Mouse (Mus musculus) limb, embryonic 10.5 days (tissue): Measurements from ENCODE around the gene Tut4. TPM values are rescaled to one million over a fixed set of nuclear protein-coding genes. Genes with fewer than 3 reads are reported as not detected.

ENCODE experiments used
- DNase-seq: peaks from one replicate; pipeline ENCODE4 v3.0.0-alpha.2; 2017; ENCODE audit warnings: low spot score
- H3K27ac ChIP-seq: fragments of 300-500 bp; sonication (generic); 2 replicates; pipeline ENCODE4 v1.5.1; 2016; ENCODE audit warnings: mild to moderate bottlenecking
- H3K27me3 ChIP-seq: fragments of 300-500 bp; sonication (generic); 2 replicates; pipeline ENCODE4 v1.6.1; 2016; ENCODE audit warnings: low read depth, mild to moderate bottlenecking; ENCODE audit not compliant: poor library complexity, severe bottlenecking
- H3K36me3 ChIP-seq: fragments of 300-500 bp; sonication (generic); 2 replicates; pipeline ENCODE4 v1.6.1; 2016; ENCODE audit warnings: mild to moderate bottlenecking, moderate library complexity
- H3K4me1 ChIP-seq: fragments of 300-500 bp; sonication (generic); 2 replicates; pipeline ENCODE4 v1.6.1; 2016
- H3K4me3 ChIP-seq: fragments of 300-500 bp; sonication (generic); 2 replicates; pipeline ENCODE4 v1.5.1; 2016; ENCODE audit warnings: mild to moderate bottlenecking, moderate library complexity
- H3K9me3 ChIP-seq: fragments of 300-500 bp; sonication (generic); replicated peaks from 2 replicates; pipeline ENCODE4 v1.6.1; 2016; ENCODE audit warnings: mild to moderate bottlenecking
- WGBS: fragments of 180-500 bp; shearing (Covaris S2); methylation state at CpG from one replicate; pipeline ENCODE4 v1.1.7; 2016; 5-methylcytosine and 5-hydroxymethylcytosine counted together
- polyA plus RNA-seq: library from polyadenylated mRNA; unstranded; fragments of >200 nt; fragmentation: Nextera tagmentation; extraction: Ambion mirVana; gene quantifications from 2 replicates; pipeline ENCODE4 v1.2.1, GENCODE M21; 2016

The Tut4 gene
- polyA plus RNA-seq, 1 experiment from 2014 or later: 119 TPM

- H3K36me3 ChIP-seq: peaks cover 57% of the 10 kb centered on the region
- peak within 1 kb of the TSS; percentile 70 for H3K4me3 ChIP-seq
- H3K27ac ChIP-seq: peak within 1 kb of the TSS; percentile 87
- no peaks in the 10 kb centered on the region for H3K9me3 ChIP-seq
- H3K27me3 ChIP-seq: no peaks in the 10 kb centered on the region
- DNase-seq: peak; percentile 99
- WGBS: under 1% methylated on average over 64 of the region's 64 CpGs
- peaks cover 24% of the 10 kb centered on the region for H3K4me1 ChIP-seq
These were observed 119.9 kb downstream of the Tut4 start, which contains the start of the genes Prpf38a and Orc1 for GRCm38 (mm10) chr4:108578840-108579742. Gene Prpf38a, minus strand, starts transcription at chr4:108579336. Gene Orc1, plus strand, starts transcription at chr4:108579423.

- Histone ChIP-seq H3K4me1 (peaks cover 24% of the 10 kb centered on the region), H3K9me3 (no peaks in the 10 kb centered on the region), H3K36me3 (peaks cover 53% of the 10 kb centered on the region), H3K4me3 (peak overlapping the region; percentile 70), H3K27me3 (no peaks in the 10 kb centered on the region), H3K27ac (peak overlapping the region; percentile 87)
- DNase-seq: no peak
- WGBS: 1% methylated on average over 16 of the region's 16 CpGs
These were observed 120.7 kb downstream of the Tut4 start for GRCm38 (mm10) chr4:108579743-108580411.

- H3K27me3 ChIP-seq: no peaks in the 10 kb centered on the region
- no peak overlapping the region for H3K27ac ChIP-seq
- 94% methylated on average over 2 of the region's 2 CpGs for WGBS
- no peaks in the 10 kb centered on the region for H3K4me1 ChIP-seq
- H3K9me3 ChIP-seq: no peaks in the 10 kb centered on the region
- H3K4me3 ChIP-seq: no peak overlapping the region
- H3K36me3 ChIP-seq: peaks cover 89% of the 10 kb centered on the region
- DNase-seq: no peak
These were observed 134.2 kb downstream of the Tut4 start for GRCm38 (mm10) chr4:108593376-108593775.

GRCm38 (mm10) chr4:108595785-108596184, 136.6 kb downstream of the Tut4 start:
- H3K27ac ChIP-seq: no peak overlapping the region
- WGBS: 84% methylated on average over 1 of the region's 1 CpGs
- H3K36me3 ChIP-seq: peaks cover 89% of the 10 kb centered on the region
- H3K4me1 ChIP-seq: no peaks in the 10 kb centered on the region
- no peaks in the 10 kb centered on the region for H3K9me3 ChIP-seq
- no peak overlapping the region for H3K4me3 ChIP-seq
- H3K27me3 ChIP-seq: no peaks in the 10 kb centered on the region
- no peak for DNase-seq

GRCm38 (mm10) chr4:108598306-108598705, 139.1 kb downstream of the Tut4 start:
- no peak overlapping the region for H3K27ac ChIP-seq
- no peak for DNase-seq
- H3K4me3 ChIP-seq: no peak overlapping the region
- H3K9me3 ChIP-seq: no peaks in the 10 kb centered on the region
- no peaks in the 10 kb centered on the region for H3K27me3 ChIP-seq
- H3K4me1 ChIP-seq: no peaks in the 10 kb centered on the region
- WGBS: 92% methylated on average over 4 of the region's 4 CpGs
- peaks cover 92% of the 10 kb centered on the region for H3K36me3 ChIP-seq

GRCm38 (mm10) chr4:108601870-108602269, 142.6 kb downstream of the Tut4 start:
- no peak for DNase-seq
- Histone ChIP-seq H3K36me3 (peaks cover 92% of the 10 kb centered on the region), H3K9me3 (no peaks in the 10 kb centered on the region), H3K4me1 (no peaks in the 10 kb centered on the region), H3K27me3 (no peaks in the 10 kb centered on the region), H3K4me3 (no peak overlapping the region), H3K27ac (no peak overlapping the region)
- 95% methylated on average over 7 of the region's 7 CpGs for WGBS

GRCm38 (mm10) chr4:108608651-108609050, 149.4 kb downstream of the Tut4 start:
- no peak overlapping the region for H3K4me3 ChIP-seq
- WGBS: 89% methylated on average over 3 of the region's 3 CpGs
- no peaks in the 10 kb centered on the region for H3K4me1 ChIP-seq
- no peaks in the 10 kb centered on the region for H3K27me3 ChIP-seq
- peaks cover 85% of the 10 kb centered on the region for H3K36me3 ChIP-seq
- no peak overlapping the region for H3K27ac ChIP-seq
- DNase-seq: no peak
- no peaks in the 10 kb centered on the region for H3K9me3 ChIP-seq

Other genes starting within 250 kb of the Tut4 start
- gene Zyg11a, start 241.4 kb upstream of the Tut4 start, polyA plus RNA-seq: 0.13 TPM in 1 of 2 replicates, not detected in the other
- 11.9 and 13.6 TPM in 2 replicates for gene Zyg11b, start 158.3 kb upstream of the Tut4 start, polyA plus RNA-seq
- gene Coa7, start 131.3 kb upstream of the Tut4 start, polyA plus RNA-seq: 68.2 and 71.3 TPM in 2 replicates
- gene Shisal2a, start 76.1 kb upstream of the Tut4 start, polyA plus RNA-seq: 1.5 and 5.6 TPM in 2 replicates
- 40.6 and 44.3 TPM in 2 replicates for gene Gpx7, start 52.5 kb upstream of the Tut4 start, polyA plus RNA-seq
- gene Prpf38a, start 119.9 kb downstream of the Tut4 start, polyA plus RNA-seq: 126 and 132 TPM in 2 replicates
- gene Orc1, start 120.0 kb downstream of the Tut4 start, polyA plus RNA-seq: 30.4 and 31.1 TPM in 2 replicates
- 28.9 and 31.2 TPM in 2 replicates for gene Cc2d1b, start 160.5 kb downstream of the Tut4 start, polyA plus RNA-seq